Mouse (Mus musculus) urinary bladder, postnatal 4 days (tissue): ENCODE measurements around the gene Asap2.

Experiments used
- DNase-seq, 2 experiments: peaks; one replicate each; pipeline ENCODE4 v3.0.0; 2021 to 2022; ENCODE audit warnings: low spot score in 2 of 2

The Asap2 gene

GRCm38 (mm10) chr12:21165891-21166342 is 175.7 kb downstream of the Asap2 start:
- DNase-seq = no peak

GRCm38 (mm10) chr12:21166884-21167575 is 176.8 kb downstream of the Asap2 start:
- no peak for DNase-seq

GRCm38 (mm10) chr12:21167741-21168140 is 177.5 kb downstream of the Asap2 start:
- DNase-seq = no peak

GRCm38 (mm10) chr12:21168149-21168548 is 177.9 kb downstream of the Asap2 start:
- no peak for DNase-seq

GRCm38 (mm10) chr12:21171776-21172490 is 181.7 kb downstream of the Asap2 start:
- DNase-seq = no peak

GRCm38 (mm10) chr12:21173847-21174412 is 183.7 kb downstream of the Asap2 start:
- no peak for DNase-seq

GRCm38 (mm10) chr12:21176399-21176798 is 186.1 kb downstream of the Asap2 start:
- DNase-seq = no peak

GRCm38 (mm10) chr12:21177123-21177698 is 187.0 kb downstream of the Asap2 start:
- DNase-seq = no peak

- no peak for DNase-seq
Observed at GRCm38 (mm10) chr12:21180091-21180490, 189.8 kb downstream of the Asap2 start.

- no peak for DNase-seq
Observed at GRCm38 (mm10) chr12:21182786-21183185, 192.5 kb downstream of the Asap2 start.

- DNase-seq = no peak
Observed at GRCm38 (mm10) chr12:21183321-21183720, 193.1 kb downstream of the Asap2 start.

GRCm38 (mm10) chr12:21186145-21186544 is 195.9 kb downstream of the Asap2 start:
- no peak for DNase-seq

- no peak for DNase-seq
Observed at GRCm38 (mm10) chr12:21188880-21189279, 198.6 kb downstream of the Asap2 start.

GRCm38 (mm10) chr12:21191546-21191945 is 201.3 kb downstream of the Asap2 start:
- no peak for DNase-seq

GRCm38 (mm10) chr12:21195497-21195896 is 205.2 kb downstream of the Asap2 start:
- no peak for DNase-seq

- no peak for DNase-seq
Observed at GRCm38 (mm10) chr12:21196420-21196819, 206.2 kb downstream of the Asap2 start.

GRCm38 (mm10) chr12:21200613-21201012 is 210.4 kb downstream of the Asap2 start:
- DNase-seq = no peak

GRCm38 (mm10) chr12:21201485-21202269 is 211.4 kb downstream of the Asap2 start:
- no peak for DNase-seq

- no peak for DNase-seq
Observed at GRCm38 (mm10) chr12:21204701-21205312, 214.5 kb downstream of the Asap2 start.

GRCm38 (mm10) chr12:21205799-21206198 is 215.5 kb downstream of the Asap2 start:
- no peak for DNase-seq

GRCm38 (mm10) chr12:21207422-21207821 is 217.2 kb downstream of the Asap2 start:
- no peak for DNase-seq
